Mouse (Mus musculus): ENCODE measurements at regions not wholly inside any gene's neighbourhood (a gene's known extent, or its start where the extent isn't known, plus 50 kb on each side); places are given as distances from the start of the nearest gene placed in this dataset.

DNA sequence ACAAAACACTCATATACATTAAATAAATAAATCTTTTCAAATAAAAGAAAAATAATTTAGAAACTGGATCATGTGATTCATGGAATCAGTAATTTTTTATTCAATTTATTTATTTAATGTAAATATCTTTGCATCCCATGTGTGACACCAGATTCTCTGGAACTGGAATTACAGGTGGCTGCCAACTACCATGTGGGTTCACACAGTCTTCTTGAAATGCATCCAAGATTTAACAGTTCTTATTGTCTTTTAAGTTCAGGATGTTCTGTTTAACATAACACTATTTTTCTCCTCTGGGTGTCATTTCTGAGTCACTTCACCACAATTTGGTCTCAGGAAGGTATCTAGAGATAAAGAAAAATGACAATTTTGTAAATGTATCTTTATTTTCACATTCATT lies 1502.0 kb downstream of the Brinp3 start:
- peak; percentile 5 to 6 for DNase-seq

DNA sequence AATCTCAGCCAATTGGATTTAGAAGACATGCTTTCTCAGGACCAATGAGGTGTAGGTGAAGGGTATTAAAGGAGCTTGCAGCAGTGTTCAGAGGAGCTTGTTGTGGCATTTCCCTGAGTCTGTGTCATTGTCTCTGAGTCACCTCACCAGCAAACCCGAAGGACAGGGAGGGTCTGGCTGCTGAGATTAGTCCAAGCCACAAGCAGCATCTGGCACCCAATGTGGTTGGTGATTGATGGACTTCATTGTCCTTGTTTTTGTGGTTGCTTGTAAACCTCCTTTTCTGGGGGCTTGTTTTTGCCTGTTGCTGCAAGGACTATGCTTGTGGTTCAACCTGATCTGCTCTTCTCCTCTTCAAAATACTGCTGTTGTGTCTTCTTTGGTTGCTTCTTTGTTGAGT lies 1539.3 kb downstream of the Brinp3 start:
- no peak for DNase-seq

DNA sequence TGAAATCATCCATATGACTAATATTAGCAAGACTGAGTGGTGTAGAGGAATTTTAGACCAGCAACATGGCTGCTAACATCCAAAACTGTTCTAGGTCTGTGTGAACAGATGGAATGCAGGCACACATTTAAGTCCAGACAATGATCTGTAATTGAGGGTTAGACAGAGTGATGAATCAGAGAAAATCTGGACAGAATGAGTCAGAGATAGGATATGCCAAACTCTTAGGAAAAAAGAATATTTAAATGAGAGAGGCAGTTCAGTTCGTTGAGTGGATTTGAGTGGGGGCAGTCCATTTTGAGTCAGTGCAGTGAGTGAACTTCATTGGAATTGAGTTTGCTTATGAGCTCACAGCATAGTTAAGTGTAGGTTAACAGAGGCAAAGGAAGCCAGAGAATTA lies 1557.3 kb downstream of the Brinp3 start:
- DNase-seq: no peak
